Mouse (Mus musculus) midbrain, postnatal 0 days (tissue): ENCODE data around the gene Dpep1. TPM values are rescaled to one million over a fixed set of nuclear protein-coding genes. Genes with fewer than 3 reads are reported as not detected.
A peak's percentile ranks its signal among the peaks of the same experiment; 100 is the strongest.

Experiments
- ATAC-seq: fragments of 200-750 bp; cut with Nextera tagmentation; 2 replicates; pipeline ENCODE4 v1.8.0; 2017; ENCODE audit warnings: moderate number of reproducible peaks, mild to moderate bottlenecking, moderate TSS enrichment, moderate library complexity; ENCODE audit not compliant: low FRiP score
- DNase-seq: peaks from one replicate; pipeline ENCODE4 v3.0.0-alpha.2; 2015; ENCODE audit warnings: low spot score
- H3K27ac ChIP-seq: fragments of 300-500 bp; sonication (generic); 2 replicates; pipeline ENCODE4 v1.5.1; 2014; ENCODE audit warnings: low read depth, mild to moderate bottlenecking, low read length, mixed read lengths
- H3K27me3 ChIP-seq: fragments of 300-500 bp; sonication (generic); 2 replicates; pipeline ENCODE4 v1.6.1; 2014; ENCODE audit warnings: low read length, control low read depth, mixed read lengths; ENCODE audit not compliant: insufficient read depth
- H3K36me3 ChIP-seq: fragments of 300-500 bp; sonication (generic); 2 replicates; pipeline ENCODE4 v1.6.1; 2014; ENCODE audit warnings: low read length, control low read depth, mixed read lengths; ENCODE audit not compliant: insufficient read depth
- H3K4me1 ChIP-seq: fragments of 300-500 bp; sonication (generic); 2 replicates; pipeline ENCODE4 v1.6.1; 2014; ENCODE audit warnings: mild to moderate bottlenecking, control low read depth, antibody characterized with exemption, low read length, mixed read lengths; ENCODE audit not compliant: insufficient read depth
- H3K4me2 ChIP-seq: fragments of 300-500 bp; sonication (generic); 2 replicates; pipeline ENCODE4 v1.6.1; 2014; ENCODE audit warnings: low read depth, mild to moderate bottlenecking, low read length, mixed read lengths; ENCODE audit not compliant: poor library complexity, severe bottlenecking
- H3K4me3 ChIP-seq: fragments of 300-500 bp; sonication (generic); 2 replicates; pipeline ENCODE4 v1.5.1; 2014; ENCODE audit warnings: low read depth, mild to moderate bottlenecking, low read length, moderate library complexity
- H3K9ac ChIP-seq: fragments of 300-500 bp; sonication (generic); replicated peaks from 2 replicates; pipeline ENCODE4 v1.6.1; 2014; ENCODE audit warnings: mild to moderate bottlenecking, low read length, moderate library complexity, mixed read lengths; ENCODE audit not compliant: poor library complexity, severe bottlenecking
- H3K9me3 ChIP-seq: fragments of 300-500 bp; sonication (generic); 2 replicates; pipeline ENCODE4 v1.6.1; 2016; ENCODE audit warnings: low read length, control low read depth
- CTCF ChIP-seq: IDR thresholded peaks from 2 replicates; pipeline ENCODE4 v1.5.1; 2016; ENCODE audit warnings: antibody characterized with exemption, mild to moderate bottlenecking
- WGBS: fragments of 180-500 bp; shearing (Covaris S2); extraction: QIAGEN DNeasy Blood & Tissue Kit; methylation state at CpG from one replicate; pipeline ENCODE4 v1.1.7; 2014; 5-methylcytosine and 5-hydroxymethylcytosine counted together
- polyA plus RNA-seq: library from polyadenylated mRNA; unstranded; fragments of >200 nt; fragmentation: Nextera tagmentation; extraction: Ambion mirVana; gene quantifications from 2 replicates; pipeline ENCODE4 v1.2.1, GENCODE M21; 2015
- total RNA-seq: library from RNA; depleted of rRNA; stranded (reverse); fragments of >200 nt; gene quantifications from 2 replicates; pipeline ENCODE4 v1.2.3, GENCODE M21; 2014

The Dpep1 gene
- total and polyA plus RNA-seq, 2 experiments from 2014 or later: 0.11 to 0.60 TPM

GRCm38 (mm10) chr8:123232553-123232952 lies 46.5 kb downstream of the Dpep1 start:
- peaks cover 7% of the 10 kb centered on the region; the same call in 1 of the 2 replicates for H3K36me3 ChIP-seq
- TF ChIP-seq CTCF: no peak
- 52% methylated on average over 7 of the region's 7 CpGs for WGBS
- no peak for ATAC-seq
- H3K9me3 ChIP-seq: no peaks in the 10 kb centered on the region
- no peak overlapping the region for H3K4me3 ChIP-seq
- H3K9ac ChIP-seq: no peak overlapping the region
- no peak overlapping the region for H3K4me2 ChIP-seq
- no peaks in the 10 kb centered on the region for H3K27me3 ChIP-seq
- H3K27ac ChIP-seq: no peak overlapping the region
- DNase-seq: no peak
- peaks cover 5% of the 10 kb centered on the region; the same call in 1 of the 2 replicates for H3K4me1 ChIP-seq

GRCm38 (mm10) chr8:123233300-123233699 lies 47.3 kb downstream of the Dpep1 start:
- Histone ChIP-seq H3K9me3 (no peaks in the 10 kb centered on the region), H3K4me2 (no peak overlapping the region), H3K9ac (no peak overlapping the region), H3K4me3 (no peak overlapping the region), H3K4me1 (peaks cover 5% of the 10 kb centered on the region; the same call in 1 of the 2 replicates), H3K36me3 (0 out of 2 replicates have a peak, but pooled peaks cover 3% of the 10 kb centered on the region), H3K27me3 (no peaks in the 10 kb centered on the region), H3K27ac (no peak overlapping the region)
- TF ChIP-seq CTCF: no peak
- ATAC-seq (no peak), DNase-seq (peak; percentile 18)
- 54% methylated on average over 13 of the region's 13 CpGs for WGBS

GRCm38 (mm10) chr8:123233760-123234159 lies 47.7 kb downstream of the Dpep1 start:
- no peak overlapping the region for H3K4me2 ChIP-seq
- H3K4me3 ChIP-seq: no peak overlapping the region
- peaks cover 5% of the 10 kb centered on the region; the same call in 1 of the 2 replicates for H3K4me1 ChIP-seq
- 0 out of 2 replicates have a peak, but pooled peaks cover 2% of the 10 kb centered on the region for H3K36me3 ChIP-seq
- 79% methylated on average over 11 of the region's 11 CpGs for WGBS
- no peaks in the 10 kb centered on the region for H3K27me3 ChIP-seq
- no peak overlapping the region for H3K27ac ChIP-seq
- no peak overlapping the region for H3K9ac ChIP-seq
- DNase-seq (no peak), ATAC-seq (no peak)
- TF ChIP-seq CTCF: no peak
- H3K9me3 ChIP-seq: no peaks in the 10 kb centered on the region

GRCm38 (mm10) chr8:123234918-123235519 lies 49.0 kb downstream of the Dpep1 start:
- Histone ChIP-seq H3K9me3 (no peaks in the 10 kb centered on the region), H3K4me2 (peak overlapping the region; percentile 87), H3K36me3 (no peaks in the 10 kb centered on the region), H3K9ac (peak overlapping the region; percentile 73), H3K4me1 (peaks cover 5% of the 10 kb centered on the region; the same call in 1 of the 2 replicates), H3K4me3 (peak overlapping the region; percentile 51), H3K27me3 (no peaks in the 10 kb centered on the region), H3K27ac (no peak overlapping the region)
- ATAC-seq: peak; percentile 15; the same call in 1 of the 2 replicates
- 29% methylated on average over 13 of the region's 13 CpGs for WGBS
- TF ChIP-seq CTCF: no peak
- DNase-seq: peak; percentile 68

- no peaks in the 10 kb centered on the region for H3K36me3 ChIP-seq
- ATAC-seq (peak; percentile 83), DNase-seq (peak; percentile 82)
- 1% methylated on average over 57 of the region's 57 CpGs for WGBS
- peak; percentile 59 for TF ChIP-seq CTCF
- H3K27me3 ChIP-seq: no peaks in the 10 kb centered on the region
- peak within 1 kb of the TSS; percentile 73 for H3K9ac ChIP-seq
- peak within 1 kb of the TSS; percentile 65 for H3K27ac ChIP-seq
- no peaks in the 10 kb centered on the region for H3K9me3 ChIP-seq
- H3K4me3 ChIP-seq: peak within 1 kb of the TSS; percentile 51
- H3K4me2 ChIP-seq: peak within 1 kb of the TSS; percentile 87
- peaks cover 5% of the 10 kb centered on the region; the same call in 1 of the 2 replicates for H3K4me1 ChIP-seq
These were observed 49.8 kb downstream of the Dpep1 start, which contains the start of gene Spata2l for GRCm38 (mm10) chr8:123235520-123236497. Gene Spata2l, minus strand, starts transcription at chr8:123236233.
